Mouse (Mus musculus) liver, adult 2 months (tissue): ENCODE data around the gene Fbxo9. TPM values are rescaled to one million over a fixed set of nuclear protein-coding genes. Genes with fewer than 3 reads are reported as not detected.

Experiments used
- DNase-seq: peaks from one replicate; pipeline ENCODE4 v3.0.0-alpha.2; 2011; ENCODE audit warnings: low read depth, low spot score; ENCODE audit errors: extremely low read depth
- H3K27ac ChIP-seq: fragments of 200-500 bp; replicated peaks from 2 replicates; pipeline ENCODE4 v1.5.1; 2012; ENCODE audit warnings: low read depth, mild to moderate bottlenecking, control low read depth, inconsistent platforms, low read length; ENCODE audit not compliant: insufficient read depth
- H3K27me3 ChIP-seq: fragments of 200-500 bp; 2 replicates; pipeline ENCODE4 v1.6.1; 2012; ENCODE audit warnings: mild to moderate bottlenecking, moderate library complexity, low read length, inconsistent platforms; ENCODE audit not compliant: control insufficient read depth, insufficient read depth
- H3K36me3 ChIP-seq: fragments of 200-500 bp; 2 replicates; pipeline ENCODE4 v1.6.1; 2012; ENCODE audit warnings: low read length, inconsistent platforms; ENCODE audit not compliant: control insufficient read depth, insufficient read depth
- H3K4me1 ChIP-seq: fragments of 200-500 bp; 2 replicates; pipeline ENCODE4 v1.6.1; 2011; ENCODE audit warnings: low read length; ENCODE audit not compliant: control insufficient read depth, insufficient read depth
- H3K4me3 ChIP-seq: fragments of 200-500 bp; 2 replicates; pipeline ENCODE4 v1.5.1; 2011; ENCODE audit warnings: low read depth, mild to moderate bottlenecking, control low read depth, low read length, moderate library complexity; ENCODE audit not compliant: insufficient read depth
- H3K79me2 ChIP-seq: fragments of 200-500 bp; 2 replicates; pipeline ENCODE4 v1.6.1; 2012; ENCODE audit warnings: inconsistent platforms, mild to moderate bottlenecking, low read length, moderate library complexity; ENCODE audit not compliant: control insufficient read depth, insufficient read depth
- H3K9ac ChIP-seq: fragments of 200-500 bp; 2 replicates; pipeline ENCODE4 v1.6.1; 2012; ENCODE audit warnings: low read depth, mild to moderate bottlenecking, control low read depth, inconsistent platforms, low read length
- CTCF ChIP-seq: fragments of 200-500 bp; IDR thresholded peaks from 2 replicates; pipeline ENCODE4 v1.5.1; 2011; ENCODE audit warnings: low read depth, low read length, control low read depth
- POLR2A ChIP-seq: fragments of 200-500 bp; IDR thresholded peaks from 2 replicates; pipeline ENCODE4 v1.6.1; 2011; ENCODE audit warnings: low read length, control low read depth; ENCODE audit not compliant: insufficient read depth; ENCODE audit errors: extremely low read depth
- WGBS: fragments of 180-500 bp; shearing (Covaris S2); methylation state at CpG from one replicate; pipeline ENCODE4 v1.1.7; 2018; 5-methylcytosine and 5-hydroxymethylcytosine counted together
- polyA plus RNA-seq: library from polyadenylated mRNA; depleted of rRNA; stranded (reverse); fragments of >200 nt; gene quantifications from 2 replicates; pipeline ENCODE4 v1.2.3, GENCODE M21; 2012; rRNA removed
- total RNA-seq: library from RNA; depleted of rRNA; stranded (reverse); fragments of >200 nt; gene quantifications from 2 replicates; pipeline ENCODE4 v1.2.3, GENCODE M21; 2014; rRNA removed

Fbxo9 gene
- total and polyA plus RNA-seq, 2 experiments: 80.5 to 107 TPM

- TF ChIP-seq CTCF (no peak), POLR2A (no peak)
- H3K4me3 ChIP-seq: peak overlapping the region; percentile 18
- H3K36me3 ChIP-seq: no peaks in the 10 kb centered on the region
- H3K27me3 ChIP-seq: no peaks in the 10 kb centered on the region
- no peak overlapping the region for H3K27ac ChIP-seq
- WGBS: 38% methylated on average over 20 of the region's 20 CpGs
- H3K79me2 ChIP-seq: no peaks in the 10 kb centered on the region
- H3K4me1 ChIP-seq: no peaks in the 10 kb centered on the region
- no peak overlapping the region for H3K9ac ChIP-seq
- peak; percentile 50 for DNase-seq
Observed at GRCm38 (mm10) chr9:78046755-78047154, 62.1 kb downstream of the Fbxo9 start.

- Histone ChIP-seq H3K79me2 (no peaks in the 10 kb centered on the region), H3K27me3 (no peaks in the 10 kb centered on the region), H3K36me3 (no peaks in the 10 kb centered on the region), H3K4me3 (no peak overlapping the region), H3K27ac (no peak overlapping the region), H3K4me1 (no peaks in the 10 kb centered on the region), H3K9ac (no peak overlapping the region)
- no peak for TF ChIP-seq POLR2A
- no peak for TF ChIP-seq CTCF
- WGBS: 88% methylated on average over 6 of the region's 6 CpGs
- no peak for DNase-seq
Observed at GRCm38 (mm10) chr9:78045171-78045570, 63.7 kb downstream of the Fbxo9 start.

GRCm38 (mm10) chr9:78038755-78039489, 69.9 kb downstream of the Fbxo9 start:
- H3K27me3 ChIP-seq: no peaks in the 10 kb centered on the region
- WGBS: 33% methylated on average over 18 of the region's 18 CpGs

GRCm38 (mm10) chr9:78035831-78036230, 73.0 kb downstream of the Fbxo9 start:
- Histone ChIP-seq H3K4me3 (no peak overlapping the region), H3K4me1 (peaks cover 2% of the 10 kb centered on the region), H3K79me2 (no peaks in the 10 kb centered on the region), H3K27ac (no peak overlapping the region), H3K9ac (no peak overlapping the region), H3K36me3 (no peaks in the 10 kb centered on the region), H3K27me3 (no peaks in the 10 kb centered on the region)
- no peak for TF ChIP-seq POLR2A
- TF ChIP-seq CTCF: no peak
- 93% methylated on average over 8 of the region's 8 CpGs for WGBS
- DNase-seq: no peak

More at GRCm38 (mm10) chr9:78038755-78039489, 69.9 kb downstream of the Fbxo9 start:
- Histone ChIP-seq H3K27ac (no peak overlapping the region), H3K4me3 (no peak overlapping the region), H3K79me2 (no peaks in the 10 kb centered on the region), H3K4me1 (no peaks in the 10 kb centered on the region), H3K36me3 (no peaks in the 10 kb centered on the region), H3K9ac (no peak overlapping the region)
- TF ChIP-seq CTCF: peak; percentile 100
- TF ChIP-seq POLR2A: no peak
- DNase-seq: peak; percentile 68

GRCm38 (mm10) chr9:78035296-78035695, 73.6 kb downstream of the Fbxo9 start:
- Histone ChIP-seq H3K27me3 (no peaks in the 10 kb centered on the region), H3K27ac (no peak overlapping the region), H3K9ac (no peak overlapping the region), H3K79me2 (no peaks in the 10 kb centered on the region), H3K4me3 (no peak overlapping the region), H3K4me1 (peaks cover 6% of the 10 kb centered on the region), H3K36me3 (no peaks in the 10 kb centered on the region)
- DNase-seq: no peak
- no peak for TF ChIP-seq CTCF
- no peak for TF ChIP-seq POLR2A
- 87% methylated on average over 5 of the region's 5 CpGs for WGBS

- no peak for DNase-seq
- Histone ChIP-seq H3K9ac (no peak overlapping the region), H3K27me3 (no peaks in the 10 kb centered on the region), H3K79me2 (no peaks in the 10 kb centered on the region), H3K4me3 (no peak overlapping the region), H3K27ac (no peak overlapping the region), H3K4me1 (peaks cover 11% of the 10 kb centered on the region), H3K36me3 (no peaks in the 10 kb centered on the region)
- no peak for TF ChIP-seq CTCF
- no peak for TF ChIP-seq POLR2A
- 56% methylated on average over 4 of the region's 4 CpGs for WGBS
Observed at GRCm38 (mm10) chr9:78032930-78033329, 75.9 kb downstream of the Fbxo9 start.

Other genes starting within 250 kb of the Fbxo9 start
- gene Elovl5, start 191.7 kb downstream of the Fbxo9 start, total RNA-seq: 228 and 280 TPM in 2 replicates
- gene Elovl5, start 191.7 kb downstream of the Fbxo9 start, polyA plus RNA-seq: 234 and 322 TPM in 2 replicates
- not detected in 2 replicates for gene Gcm1, start 57.1 kb downstream of the Fbxo9 start, total RNA-seq
- not detected in 2 replicates for gene Gcm1, start 57.1 kb downstream of the Fbxo9 start, polyA plus RNA-seq
- gene Ick, start 127 bp upstream of the Fbxo9 start, total RNA-seq: 10.2 and 10.9 TPM in 2 replicates
- 7.3 and 7.5 TPM in 2 replicates for gene Ick, start 127 bp upstream of the Fbxo9 start, polyA plus RNA-seq
- gene Gsta4, start 73.7 kb upstream of the Fbxo9 start, total RNA-seq: 137 and 139 TPM in 2 replicates
- 45.2 and 46.5 TPM in 2 replicates for gene Gsta4, start 73.7 kb upstream of the Fbxo9 start, polyA plus RNA-seq
- 6.1 and 42.4 TPM in 2 replicates for gene Gsta1, start 121.6 kb upstream of the Fbxo9 start, total RNA-seq
- gene Gsta1, start 121.6 kb upstream of the Fbxo9 start, polyA plus RNA-seq: 1.0 and 2.8 TPM in 2 replicates
- 5.1 and 42.0 TPM in 2 replicates for gene Gm3776, start 148.1 kb upstream of the Fbxo9 start, total RNA-seq
- gene Gm3776, start 148.1 kb upstream of the Fbxo9 start, polyA plus RNA-seq: 0.48 and 0.92 TPM in 2 replicates
- 0.54 TPM in 1 of 2 replicates, not detected in the other for gene Gm10639, start 180.9 kb upstream of the Fbxo9 start, total RNA-seq
- gene Gm10639, start 180.9 kb upstream of the Fbxo9 start, polyA plus RNA-seq: not detected in 2 replicates
- gene Omt2a, start 205.7 kb upstream of the Fbxo9 start, total RNA-seq: not detected in 2 replicates
- not detected in 2 replicates for gene Omt2a, start 205.7 kb upstream of the Fbxo9 start, polyA plus RNA-seq
- gene Omt2b, start 218.5 kb upstream of the Fbxo9 start, total RNA-seq: not detected in 2 replicates
- not detected in 2 replicates for gene Omt2b, start 218.5 kb upstream of the Fbxo9 start, polyA plus RNA-seq
- 106 and 182 TPM in 2 replicates for gene Gsta2, start 246.7 kb upstream of the Fbxo9 start, total RNA-seq
- 22.4 and 26.3 TPM in 2 replicates for gene Gsta2, start 246.7 kb upstream of the Fbxo9 start, polyA plus RNA-seq